Mouse (Mus musculus) liver, postnatal 0 days (tissue): ENCODE measurements at regions not wholly inside any gene's neighbourhood (a gene's known extent, or its start where the extent isn't known, plus 50 kb on each side); places are given as distances from the start of the nearest gene placed in this dataset.

ENCODE experiments used
- CTCF ChIP-seq: sonication (generic); IDR thresholded peaks from 2 replicates; pipeline ENCODE4 v1.5.1; 2016; ENCODE audit warnings: antibody characterized with exemption, low read depth
- EP300 ChIP-seq: IDR thresholded peaks from 2 replicates; pipeline ENCODE4 v1.6.1; 2016; ENCODE audit warnings: antibody characterized with exemption, low read depth, mild to moderate bottlenecking

- TF ChIP-seq CTCF (no peak), EP300 (no peak)
These were observed 63.7 kb upstream of the Tanc2 start for GRCm38 (mm10) chr11:105526066-105526465.
